In the genomic region with DNA sequence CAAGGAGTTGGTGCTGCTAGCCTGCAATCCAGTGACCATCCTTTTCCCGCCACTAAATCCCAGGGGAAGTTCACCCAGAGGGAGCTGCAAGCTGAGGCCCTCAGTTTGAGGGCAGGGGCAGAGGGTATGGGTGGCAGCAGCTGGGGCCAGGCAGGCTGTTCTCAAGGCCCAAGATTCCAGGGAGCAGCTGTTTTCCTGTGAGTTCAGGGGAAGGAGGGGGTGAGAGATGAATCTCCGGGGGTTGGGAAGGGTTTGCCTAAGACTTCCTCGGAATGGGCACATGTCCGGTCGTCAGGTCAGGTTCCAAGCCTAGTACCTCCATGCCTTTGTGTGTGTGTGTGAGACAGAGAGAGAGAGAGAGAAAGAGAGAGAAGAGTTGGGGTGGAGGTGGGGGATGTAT, we compare ENCODE assay signal across 8 mouse cellular contexts. TPM values are rescaled to one million over a fixed set of nuclear protein-coding genes. Genes with fewer than 3 reads are reported as not detected.
DNase-seq lines count a peak whose midpoint lies in the region; ATAC-seq and TF ChIP-seq lines count a peak whose summit lies in the region.

No protein-coding gene starts in this region.

- no peak for TF ChIP-seq CTCF in ES-Bruce4 (IDR thresholded peaks at IDR 0.05; ENCODE audit: low read depth, low read length)

- peak overlapping the region; percentile 5; the same call in 1 of the 2 replicates for H3K9ac ChIP-seq in heart, embryonic 12.5 days
- H3K9ac ChIP-seq in ES-Bruce4 (ENCODE audit: low read depth, poor library complexity, severe bottlenecking), result peak overlapping the region; percentile 23; the same call in 1 of the 2 replicates
- no peak overlapping the region for H3K9ac ChIP-seq in hindbrain, embryonic 15.5 days
- no peak overlapping the region for H3K9ac ChIP-seq in midbrain, embryonic 12.5 days (replicated peaks)

- no peak for TF ChIP-seq EP300 in ES-Bruce4 (IDR thresholded peaks at IDR 0.05; ENCODE audit: insufficient read depth, low read depth, low read length)

- H3K27ac ChIP-seq in heart, embryonic 12.5 days (ENCODE audit: poor library complexity, severe bottlenecking), result no peak overlapping the region
- peak overlapping the region; percentile 58 for H3K27ac ChIP-seq in ES-Bruce4 (ENCODE audit: insufficient read depth, low read length)
- no peak overlapping the region for H3K27ac ChIP-seq in hindbrain, embryonic 15.5 days (replicated peaks)
- H3K27ac ChIP-seq in midbrain, embryonic 12.5 days (replicated peaks), result no peak overlapping the region

- H3K27me3 ChIP-seq in heart, embryonic 12.5 days (replicated peaks), result peaks cover 16% of the 10 kb centered on the region
- H3K27me3 ChIP-seq in ES-Bruce4 (ENCODE audit: control insufficient read depth, insufficient read depth, low read length, poor library complexity, severe bottlenecking), result no peaks in the 10 kb centered on the region
- peaks cover 32% of the 10 kb centered on the region for H3K27me3 ChIP-seq in hindbrain, embryonic 15.5 days
- H3K27me3 ChIP-seq in midbrain, embryonic 12.5 days, result peaks cover 57% of the 10 kb centered on the region

- DNase-seq in heart, adult 11 months, result no peak
- DNase-seq in layer of hippocampus, adult 18-20 months (ENCODE audit: low spot score in 2 of 2), result no peak
- no peak for DNase-seq in cerebellum, adult 9-10 months

- H3K4me2 ChIP-seq in heart, embryonic 12.5 days, result peak overlapping the region; percentile 69
- peak overlapping the region; percentile 52 for H3K4me2 ChIP-seq in hindbrain, embryonic 15.5 days
- H3K4me2 ChIP-seq in midbrain, embryonic 12.5 days (replicated peaks), result peak overlapping the region; percentile 33

- no peak for TF ChIP-seq POLR2A in ES-Bruce4 (IDR thresholded peaks at IDR 0.05; ENCODE audit: insufficient read depth, low read length)

- peaks cover 12% of the 10 kb centered on the region for H3K4me1 ChIP-seq in heart, embryonic 12.5 days (replicated peaks)
- peaks cover 22% of the 10 kb centered on the region for H3K4me1 ChIP-seq in ES-Bruce4 (ENCODE audit: control insufficient read depth, insufficient read depth, low read length)
- peaks cover 11% of the 10 kb centered on the region for H3K4me1 ChIP-seq in hindbrain, embryonic 15.5 days (replicated peaks)
- peaks cover 14% of the 10 kb centered on the region for H3K4me1 ChIP-seq in midbrain, embryonic 12.5 days

- 3% methylated on average over 5 of the region's 5 CpGs for WGBS in heart, embryonic 12.5 days
- 6% methylated on average over 5 of the region's 5 CpGs for WGBS in hindbrain, embryonic 15.5 days
- WGBS in midbrain, embryonic 12.5 days, result 10% methylated on average over 5 of the region's 5 CpGs

- peaks cover 24% of the 10 kb centered on the region for H3K36me3 ChIP-seq in heart, embryonic 12.5 days
- H3K36me3 ChIP-seq in ES-Bruce4 (ENCODE audit: control insufficient read depth, insufficient read depth, low read length, poor library complexity, severe bottlenecking), result peaks cover 30% of the 10 kb centered on the region
- peaks cover 17% of the 10 kb centered on the region for H3K36me3 ChIP-seq in hindbrain, embryonic 15.5 days
- peaks cover 17% of the 10 kb centered on the region for H3K36me3 ChIP-seq in midbrain, embryonic 12.5 days

- peak overlapping the region; percentile 37 for H3K4me3 ChIP-seq in heart, embryonic 12.5 days
- H3K4me3 ChIP-seq in ES-Bruce4 (ENCODE audit: low read depth, low read length), result no peak overlapping the region
- peak overlapping the region; percentile 24 for H3K4me3 ChIP-seq in hindbrain, embryonic 15.5 days
- no peak overlapping the region for H3K4me3 ChIP-seq in midbrain, embryonic 12.5 days

- ATAC-seq in heart, embryonic 12.5 days (ENCODE audit: insufficient number of reproducible peaks, low FRiP score), result no peak
- ATAC-seq in hindbrain, embryonic 15.5 days (ENCODE audit: low FRiP score, low read depth), result no peak
- 0 out of 2 replicates have a peak, but pooled peaks have one; percentile 9 for ATAC-seq in midbrain, embryonic 12.5 days (ENCODE audit: low FRiP score, low read depth)
- no peak for ATAC-seq in granulocyte monocyte progenitor cell, adult 5-6 weeks (replicated peaks; ENCODE audit: poor library complexity, severe bottlenecking)

- H3K9me3 ChIP-seq in heart, embryonic 12.5 days (replicated peaks), result no peaks in the 10 kb centered on the region
- H3K9me3 ChIP-seq in ES-Bruce4 (replicated peaks; ENCODE audit: control insufficient read depth, insufficient read depth, low read length, poor library complexity, severe bottlenecking), result no peaks in the 10 kb centered on the region
- H3K9me3 ChIP-seq in hindbrain, embryonic 15.5 days, result no peaks in the 10 kb centered on the region
- H3K9me3 ChIP-seq in midbrain, embryonic 12.5 days, result no peaks in the 10 kb centered on the region

RNA-seq across cellular contexts. Expression of gene Etv4, which starts 13.1 kb away (rescaled TPM):
- polyA plus RNA-seq in heart, embryonic 12.5 days (2016; fragmentation: Nextera tagmentation; extraction: Ambion mirVana), result 10.0 and 10.3 TPM in 2 replicates
- polyA plus RNA-seq in ES-Bruce4 (2011; ENCODE audit: insufficient read depth, insufficient read length, low read depth, missing spikeins), result 28.9 and 30.3 TPM in 2 replicates
- polyA plus RNA-seq in hindbrain, embryonic 15.5 days (2015; fragmentation: Nextera tagmentation; extraction: Ambion mirVana), result 14.4 and 21.3 TPM in 2 replicates
- 4.1 and 4.3 TPM in 2 replicates for polyA plus RNA-seq in midbrain, embryonic 12.5 days (2016; fragmentation: Nextera tagmentation; extraction: Ambion mirVana)
- total RNA-seq in granulocyte monocyte progenitor cell, adult 5-6 weeks (2014; fragmentation: Nextera tagmentation), result not detected in 2 replicates
- not detected in 2 replicates for total RNA-seq in granulocyte monocyte progenitor cell, adult 5-6 weeks (2017)
- 10 to 100 TPM in 1 of 2 experiments, 1 to 10 TPM in 1; 9.0 to 10.6 TPM for total RNA-seq in layer of hippocampus, adult 18-20 months (2021)

RNA-seq across cellular contexts. Expression of gene Dhx8, which starts 39.3 kb away (rescaled TPM):
- polyA plus RNA-seq in heart, embryonic 12.5 days (2016; fragmentation: Nextera tagmentation; extraction: Ambion mirVana), result 25.8 and 26.5 TPM in 2 replicates
- polyA plus RNA-seq in ES-Bruce4 (2011; ENCODE audit: insufficient read depth, insufficient read length, low read depth, missing spikeins), result 37.6 and 38.9 TPM in 2 replicates
- 28.8 and 29.2 TPM in 2 replicates for polyA plus RNA-seq in hindbrain, embryonic 15.5 days (2015; fragmentation: Nextera tagmentation; extraction: Ambion mirVana)
- 46.9 and 48.0 TPM in 2 replicates for polyA plus RNA-seq in midbrain, embryonic 12.5 days (2016; fragmentation: Nextera tagmentation; extraction: Ambion mirVana)
- total RNA-seq in granulocyte monocyte progenitor cell, adult 5-6 weeks (2014; fragmentation: Nextera tagmentation), result 24.8 and 35.2 TPM in 2 replicates
- 35.2 and 38.3 TPM in 2 replicates for total RNA-seq in granulocyte monocyte progenitor cell, adult 5-6 weeks (2017)
- 10 to 100 TPM; 35.2 to 35.9 TPM for total RNA-seq in layer of hippocampus, adult 18-20 months (2021)

Comparison
In these comparisons a context has a peak if more than half of its experiments do, and no peak if none do; other contexts are left out.
1. H3K4me3 ChIP-seq: peak in heart, embryonic 12.5 days (single experiment) and hindbrain, embryonic 15.5 days (single experiment); none in ES-Bruce4 (single experiment) and midbrain, embryonic 12.5 days (single experiment).
2. H3K9ac ChIP-seq: peak in heart, embryonic 12.5 days (single experiment) and ES-Bruce4 (single experiment); none in hindbrain, embryonic 15.5 days (single experiment) and midbrain, embryonic 12.5 days (single experiment).
3. Peak in every context shown above with its lines, with median percentiles within 50 percentile points of each other: H3K4me2 ChIP-seq.